Mouse (Mus musculus) embryonic facial prominence, embryonic 10.5 days (tissue): ENCODE data around the gene Prss32. TPM values are rescaled to one million over a fixed set of nuclear protein-coding genes. Genes with fewer than 3 reads are reported as not detected.
"Not testable (repeated sequence)": the region's sequence is repeated elsewhere in the genome, so short reads cannot be mapped to it uniquely, and the experiment has no call there.

Experiments used
- DNase-seq: peaks from one replicate; pipeline ENCODE4 v3.0.0-alpha.2; 2017; ENCODE audit warnings: low spot score
- H3K27ac ChIP-seq: fragments of 300-500 bp; sonication (generic); replicated peaks from 2 replicates; pipeline ENCODE4 v1.5.1; 2016; ENCODE audit warnings: mild to moderate bottlenecking
- H3K27me3 ChIP-seq: fragments of 300-500 bp; sonication (generic); replicated peaks from 2 replicates; pipeline ENCODE4 v1.6.1; 2016; ENCODE audit warnings: low read depth, mild to moderate bottlenecking; ENCODE audit not compliant: poor library complexity, severe bottlenecking
- H3K36me3 ChIP-seq: fragments of 300-500 bp; sonication (generic); replicated peaks from 2 replicates; pipeline ENCODE4 v1.6.1; 2016; ENCODE audit warnings: mild to moderate bottlenecking, moderate library complexity
- H3K4me1 ChIP-seq: fragments of 300-500 bp; sonication (generic); 2 replicates; pipeline ENCODE4 v1.6.1; 2016
- H3K4me3 ChIP-seq: fragments of 300-500 bp; sonication (generic); 2 replicates; pipeline ENCODE4 v1.5.1; 2016; ENCODE audit warnings: mild to moderate bottlenecking, moderate library complexity
- H3K9me3 ChIP-seq: fragments of 300-500 bp; sonication (generic); 2 replicates; pipeline ENCODE4 v1.6.1; 2016; ENCODE audit warnings: mild to moderate bottlenecking
- WGBS: fragments of 180-500 bp; shearing (Covaris S2); methylation state at CpG from one replicate; pipeline ENCODE4 v1.1.7; 2016; 5-methylcytosine and 5-hydroxymethylcytosine counted together
- polyA plus RNA-seq: library from polyadenylated mRNA; unstranded; fragments of >200 nt; fragmentation: Nextera tagmentation; extraction: Ambion mirVana; gene quantifications from 2 replicates; pipeline ENCODE4 v1.2.1, GENCODE M21; 2016

The Prss32 gene
- polyA plus RNA-seq, 1 experiment from 2014 or later, result 0.45 TPM

DNA sequence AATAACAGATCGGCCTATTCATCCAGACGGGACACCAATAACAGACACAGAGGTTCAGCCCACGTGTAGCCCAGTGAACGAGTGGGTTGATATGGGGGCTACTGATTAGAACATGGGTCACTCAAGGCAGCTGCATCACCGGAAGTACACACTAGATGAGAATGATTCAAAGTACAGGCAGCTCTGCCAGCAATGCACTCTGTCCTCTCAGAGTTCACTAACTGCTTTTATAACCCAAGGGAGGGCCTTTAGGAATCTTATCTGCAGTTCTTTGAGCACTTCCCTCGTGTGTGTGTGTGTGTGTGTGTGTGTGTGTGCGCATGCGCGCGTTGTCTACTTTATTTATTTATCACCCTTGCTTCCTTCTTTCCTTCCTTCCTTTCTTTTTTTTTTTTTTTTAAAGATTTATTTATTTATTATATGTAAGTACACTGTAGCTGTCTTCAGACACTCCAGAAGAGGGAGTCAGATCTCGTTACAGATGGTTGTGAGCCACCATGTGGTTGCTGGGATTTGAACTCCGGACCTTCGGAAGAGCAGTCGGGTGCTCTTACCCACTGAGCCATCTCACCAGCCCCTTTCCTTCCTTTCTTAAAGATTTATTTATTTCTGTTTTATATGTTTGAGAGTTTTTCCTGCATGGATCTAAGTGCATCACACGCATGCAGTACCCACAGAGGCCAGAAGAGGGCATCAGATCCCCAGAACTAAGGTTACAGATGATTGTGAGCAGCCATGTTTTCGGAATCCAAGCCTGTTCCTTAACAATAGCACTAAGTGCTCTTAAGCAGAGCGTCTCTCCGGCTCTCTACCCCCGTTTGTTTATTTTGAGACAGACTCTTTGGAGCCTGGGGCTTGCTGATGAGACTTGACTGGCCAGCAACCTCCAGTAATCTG lies 7.4 kb downstream of the Prss32 start:
- Histone ChIP-seq H3K4me3 (no peak overlapping the region), H3K4me1 (no peaks in the 10 kb centered on the region), H3K36me3 (no peaks in the 10 kb centered on the region), H3K27me3 (no peaks in the 10 kb centered on the region; the same call in 1 of the 2 replicates), H3K9me3 (no peaks in the 10 kb centered on the region), H3K27ac (peak overlapping the region; percentile 57)
- 64% methylated on average over 19 of the region's 19 CpGs for WGBS
- DNase-seq, result peak; percentile 80

GRCm38 (mm10) chr17:23853292-23853691 lies 9.6 kb downstream of the Prss32 start:
- peak; percentile 60 for DNase-seq
- WGBS, result 36% methylated on average over 5 of the region's 5 CpGs
- Histone ChIP-seq H3K9me3 (no peaks in the 10 kb centered on the region), H3K4me3 (no peak overlapping the region), H3K27ac (no peak overlapping the region), H3K4me1 (no peaks in the 10 kb centered on the region), H3K27me3 (no peaks in the 10 kb centered on the region), H3K36me3 (no peaks in the 10 kb centered on the region)

GRCm38 (mm10) chr17:23854229-23854765 lies 10.6 kb downstream of the Prss32 start:
- Histone ChIP-seq H3K36me3 (no peaks in the 10 kb centered on the region), H3K4me1 (no peaks in the 10 kb centered on the region), H3K27ac (no peak overlapping the region), H3K27me3 (no peaks in the 10 kb centered on the region), H3K9me3 (no peaks in the 10 kb centered on the region), H3K4me3 (no peak overlapping the region)
- WGBS, result 86% methylated on average over 10 of the region's 10 CpGs
- DNase-seq, result no peak

DNA sequence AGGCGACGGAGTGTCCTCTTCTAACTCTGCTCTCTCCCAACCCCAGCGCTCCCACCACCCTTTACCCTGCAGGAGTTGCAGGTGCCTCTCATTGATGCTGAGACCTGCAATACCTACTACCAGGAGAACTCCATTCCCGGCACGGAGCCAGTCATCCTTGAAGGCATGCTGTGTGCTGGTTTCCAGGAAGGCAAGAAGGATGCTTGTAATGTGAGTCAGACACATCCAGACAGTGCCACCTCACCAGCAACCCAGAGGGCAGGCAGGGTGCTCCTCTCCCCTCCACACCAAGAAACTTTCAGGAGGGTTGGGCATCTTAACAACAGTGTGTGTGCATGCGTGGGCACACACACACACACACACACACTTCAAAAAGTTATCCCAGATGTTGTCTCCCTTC lies 13.5 kb downstream of the Prss32 start:
- DNase-seq, result no peak
- Histone ChIP-seq H3K4me1 (no peaks in the 10 kb centered on the region), H3K36me3 (no peaks in the 10 kb centered on the region), H3K4me3 (no peak overlapping the region), H3K27me3 (no peaks in the 10 kb centered on the region), H3K27ac (no peak overlapping the region), H3K9me3 (no peaks in the 10 kb centered on the region)
- 86% methylated on average over 6 of the region's 6 CpGs for WGBS

DNA sequence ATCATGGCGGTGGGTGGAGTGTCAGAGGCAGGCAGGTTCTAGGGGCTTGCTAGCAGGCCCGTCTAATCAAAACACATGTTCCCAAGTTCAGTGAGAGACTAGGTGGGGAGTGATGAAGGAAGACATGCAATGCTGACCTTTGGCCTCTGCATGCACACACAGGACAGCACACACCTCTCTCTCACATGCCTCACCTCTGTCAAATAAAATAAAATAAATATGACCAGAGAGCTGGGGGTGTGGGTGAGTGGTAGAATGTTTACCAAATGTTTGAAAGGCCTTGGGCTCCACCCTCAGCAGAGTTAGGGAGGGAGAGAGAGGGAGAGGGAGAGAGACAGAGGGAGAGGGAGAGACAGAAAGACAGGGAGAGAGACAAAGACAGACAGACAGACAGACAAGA lies 14.3 kb downstream of the Prss32 start:
- Histone ChIP-seq H3K9me3 (no peaks in the 10 kb centered on the region), H3K27me3 (no peaks in the 10 kb centered on the region)
- 84% methylated on average over 2 of the region's 2 CpGs for WGBS

DNA sequence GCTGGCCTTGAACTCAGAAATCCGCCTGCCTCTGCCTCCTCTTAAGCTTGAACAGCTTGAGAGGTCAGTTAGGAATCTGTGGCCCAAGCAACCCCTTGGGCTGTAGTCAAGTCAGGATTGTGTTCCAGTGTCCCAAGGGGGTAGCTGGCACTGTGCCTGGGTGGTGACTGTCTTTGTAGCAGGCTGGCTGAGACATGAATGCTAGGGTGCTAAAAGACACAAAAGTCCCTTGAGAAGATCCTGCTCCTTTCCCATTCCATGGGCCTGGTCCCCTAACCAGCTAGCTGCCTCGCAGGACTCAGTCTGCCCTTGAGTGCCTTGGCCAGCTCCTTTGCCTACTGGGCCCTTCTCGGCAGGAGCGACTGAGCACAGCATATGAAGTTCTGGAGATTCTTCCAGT lies 19.3 kb downstream of the Prss32 start:
- Histone ChIP-seq H3K27me3 (no peaks in the 10 kb centered on the region), H3K27ac (no peak overlapping the region), H3K4me1 (no peaks in the 10 kb centered on the region), H3K36me3 (no peaks in the 10 kb centered on the region), H3K4me3 (no peak overlapping the region), H3K9me3 (no peaks in the 10 kb centered on the region)
- WGBS, result 84% methylated on average over 4 of the region's 4 CpGs
- no peak for DNase-seq

More for the DNA sequence above, 14.3 kb downstream of the Prss32 start:
- no peak overlapping the region for H3K4me3 ChIP-seq
- no peak overlapping the region for H3K27ac ChIP-seq
- DNase-seq, result no peak
- H3K36me3 ChIP-seq, result no peaks in the 10 kb centered on the region
- H3K4me1 ChIP-seq, result no peaks in the 10 kb centered on the region

- H3K36me3 ChIP-seq, result no peaks in the 10 kb centered on the region
- H3K27ac ChIP-seq, result no peak within 1 kb of the TSS
- peaks cover 6% of the 10 kb centered on the region; the same call in 1 of the 2 replicates for H3K4me1 ChIP-seq
- 84% methylated on average over 15 of the region's 15 CpGs for WGBS
- H3K4me3 ChIP-seq, result no peak within 1 kb of the TSS
- no peaks in the 10 kb centered on the region for H3K9me3 ChIP-seq
- H3K27me3 ChIP-seq, result no peaks in the 10 kb centered on the region
- no peak for DNase-seq
These were observed 24.1 kb downstream of the Prss32 start, which contains the start of gene Prss21 for GRCm38 (mm10) chr17:23867756-23868155. TSS of gene Prss21 (plus strand) at chr17:23868056.

DNA sequence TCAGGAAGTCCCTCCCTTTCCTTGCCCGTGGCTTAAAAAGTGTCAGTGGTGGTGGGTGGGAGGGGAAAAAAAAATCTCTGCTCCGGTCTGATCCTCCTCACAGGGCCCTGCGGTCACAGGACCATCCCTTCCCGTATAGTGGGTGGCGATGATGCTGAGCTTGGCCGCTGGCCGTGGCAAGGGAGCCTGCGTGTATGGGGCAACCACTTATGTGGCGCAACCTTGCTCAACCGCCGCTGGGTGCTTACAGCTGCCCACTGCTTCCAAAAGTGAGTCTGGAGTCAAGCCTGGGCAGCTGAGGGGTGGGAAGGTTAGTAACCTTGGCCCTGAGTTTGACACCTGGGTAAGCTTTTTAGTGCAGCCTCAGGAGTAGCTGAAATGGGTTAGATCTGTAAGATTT lies 24.9 kb downstream of the Prss32 start:
- no peak overlapping the region for H3K4me3 ChIP-seq
- no peaks in the 10 kb centered on the region for H3K27me3 ChIP-seq
- no peaks in the 10 kb centered on the region for H3K9me3 ChIP-seq
- no peaks in the 10 kb centered on the region for H3K36me3 ChIP-seq
- H3K27ac ChIP-seq, result no peak overlapping the region
- WGBS, result 88% methylated on average over 11 of the region's 11 CpGs
- H3K4me1 ChIP-seq, result peaks cover 6% of the 10 kb centered on the region; the same call in 1 of the 2 replicates
- DNase-seq, result no peak

- Histone ChIP-seq H3K27me3 (no peaks in the 10 kb centered on the region), H3K36me3 (no peaks in the 10 kb centered on the region), H3K4me1 (peaks cover 6% of the 10 kb centered on the region; the same call in 1 of the 2 replicates), H3K4me3 (no peak overlapping the region), H3K9me3 (no peaks in the 10 kb centered on the region), H3K27ac (no peak overlapping the region)
- 52% methylated on average over 8 of the region's 8 CpGs for WGBS
- peak; percentile 65 for DNase-seq
These were observed 30.5 kb downstream of the Prss32 start for GRCm38 (mm10) chr17:23873884-23874856.

- no peaks in the 10 kb centered on the region for H3K9me3 ChIP-seq
- no peak overlapping the region for H3K27ac ChIP-seq
- no peaks in the 10 kb centered on the region for H3K36me3 ChIP-seq
- WGBS, result 50% methylated on average over 3 of the region's 3 CpGs
- H3K4me1 ChIP-seq, result no peaks in the 10 kb centered on the region
- H3K4me3 ChIP-seq, result no peak overlapping the region
- H3K27me3 ChIP-seq, result no peaks in the 10 kb centered on the region
- DNase-seq, result no peak
These were observed 33.1 kb downstream of the Prss32 start for GRCm38 (mm10) chr17:23876741-23877140.

DNA sequence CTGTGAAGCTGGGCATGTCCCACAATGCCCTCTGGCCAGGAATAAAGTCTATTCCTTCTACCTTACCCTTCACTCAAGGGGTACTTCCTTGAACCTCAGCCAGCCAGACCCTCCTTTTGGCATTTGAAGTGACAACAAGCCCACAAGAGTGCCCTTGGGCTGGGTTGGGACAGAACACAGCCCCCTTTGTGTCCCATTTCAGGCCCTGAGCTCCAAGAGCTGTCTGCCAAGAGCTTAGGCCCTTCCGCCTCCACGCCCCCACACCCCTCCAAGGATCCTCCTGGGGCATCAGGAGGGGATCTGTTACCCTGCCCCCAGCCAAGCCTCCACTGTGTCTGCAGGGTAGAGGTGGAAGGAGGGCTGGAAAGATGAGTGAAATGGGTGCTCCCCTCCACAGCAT lies 33.5 kb downstream of the Prss32 start:
- H3K4me1 ChIP-seq, result no peaks in the 10 kb centered on the region
- no peaks in the 10 kb centered on the region for H3K9me3 ChIP-seq
- no peak overlapping the region for H3K27ac ChIP-seq
- H3K36me3 ChIP-seq, result no peaks in the 10 kb centered on the region
- no peak for DNase-seq
- no peaks in the 10 kb centered on the region for H3K27me3 ChIP-seq
- WGBS, result 80% methylated on average over 2 of the region's 2 CpGs
- H3K4me3 ChIP-seq, result no peak overlapping the region

DNA sequence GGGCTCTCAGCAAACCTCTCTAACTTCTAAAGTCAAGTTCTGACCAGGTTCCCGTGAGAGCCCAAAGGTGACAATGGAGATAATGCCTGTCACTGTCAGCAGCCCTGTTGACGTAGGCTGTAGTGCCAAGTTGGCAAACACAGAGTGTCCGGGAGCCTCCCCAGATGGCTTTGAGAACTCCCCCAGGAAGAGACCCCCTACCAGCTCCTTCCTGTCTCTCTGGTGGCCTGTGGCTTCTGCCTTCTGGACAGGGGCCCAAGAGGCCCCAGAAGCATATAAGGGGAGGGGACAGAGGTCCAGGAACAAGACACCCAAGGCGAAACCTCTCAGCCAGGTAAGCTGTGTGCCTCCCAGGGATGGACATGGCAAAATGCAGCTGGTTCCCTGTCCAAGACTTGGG lies 36.9 kb downstream of the Prss32 start, which contains the start of the genes Dcpp1 and Dcpp2:
Gene Dcpp1, plus strand, starts transcription at position 301 of the 400 bp plus-strand sequence.
Gene Dcpp2, plus strand, starts transcription at position 305 of the 400 bp plus-strand sequence.
- not testable (repeated sequence) for DNase-seq, H3K36me3 ChIP-seq, H3K4me3 ChIP-seq, H3K27me3 ChIP-seq, H3K4me1 ChIP-seq, H3K9me3 ChIP-seq, H3K27ac ChIP-seq
- WGBS, result 87% methylated on average over 4 of the region's 4 CpGs
